Mouse (Mus musculus): ENCODE data around the gene Rtn2.

GRCm38 (mm10) chr7:19326359-19326758 lies 43.9 kb downstream of the Rtn2 start:
- no peak for TF ChIP-seq CTCF (IDR thresholded peaks at IDR 0.05; ENCODE audit: borderline replicate concordance, insufficient read depth, low read depth, low read length)
- TF ChIP-seq POLR2A (IDR thresholded peaks at IDR 0.05; ENCODE audit: borderline replicate concordance, insufficient read depth, low read length) = no peak

All from cerebellum, adult 2 months (tissue).